Mouse (Mus musculus): Measurements from ENCODE around the gene Amn. TPM values are rescaled to one million over a fixed set of nuclear protein-coding genes. Genes with fewer than 3 reads are reported as not detected.

Amn gene
- total and polyA plus RNA-seq, 2 experiments from 2014 or later = 65.8 to 82.7 TPM

DNA sequence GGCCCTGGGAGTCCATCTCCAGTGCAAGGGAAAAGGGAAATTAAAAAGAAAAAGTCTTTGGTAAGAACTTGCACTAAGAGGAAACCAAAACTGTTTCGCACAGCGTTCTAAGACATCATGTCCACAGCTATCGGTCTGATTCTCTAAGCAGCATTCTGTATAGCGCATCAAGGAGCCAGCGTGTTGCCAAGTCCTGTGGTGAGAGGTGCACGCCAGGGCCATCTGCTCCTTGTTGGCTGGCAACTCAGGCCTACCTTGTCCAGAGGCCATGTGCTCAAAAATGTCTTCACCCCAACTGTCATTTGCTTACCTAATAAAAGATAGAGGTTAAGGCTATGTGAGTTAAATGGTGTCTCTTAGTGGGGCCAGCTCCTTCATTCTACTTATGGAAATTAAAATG is 29.0 kb upstream of the Amn start:
- DNase-seq (ENCODE audit: low spot score) = peak; percentile 59
- ATAC-seq (ENCODE audit: low FRiP score) = no peak

GRCm38 (mm10) chr12:111242346-111242745 is 28.5 kb upstream of the Amn start:
- Histone ChIP-seq H3K27me3 (ENCODE audit: insufficient read depth, low read length) (no peaks in the 10 kb centered on the region), H3K4me1 (ENCODE audit: insufficient read depth, low read length) (no peaks in the 10 kb centered on the region), H3K27ac (ENCODE audit: low read depth, low read length) (no peak overlapping the region), H3K36me3 (ENCODE audit: insufficient read depth, low read length) (peaks cover 36% of the 10 kb centered on the region), H3K4me3 (ENCODE audit: low read depth, low read length) (no peak overlapping the region), H3K9me3 (ENCODE audit: low read length) (no peaks in the 10 kb centered on the region), H3K9ac (replicated peaks; ENCODE audit: low read length, poor library complexity, severe bottlenecking) (no peak overlapping the region), H3K4me2 (ENCODE audit: low read depth, low read length, poor library complexity, severe bottlenecking) (no peak overlapping the region)
- ATAC-seq (ENCODE audit: low FRiP score) = no peak
- no peak for TF ChIP-seq CTCF (IDR thresholded peaks at IDR 0.05)
- no peak for DNase-seq (ENCODE audit: low spot score)
- WGBS = 93% methylated on average over 5 of the region's 5 CpGs

More for the DNA sequence above, 29.0 kb upstream of the Amn start:
- Histone ChIP-seq H3K9ac (replicated peaks; ENCODE audit: low read length, poor library complexity, severe bottlenecking) (no peak overlapping the region), H3K27me3 (ENCODE audit: insufficient read depth, low read length) (no peaks in the 10 kb centered on the region), H3K4me3 (ENCODE audit: low read depth, low read length) (no peak overlapping the region), H3K9me3 (ENCODE audit: low read length) (no peaks in the 10 kb centered on the region), H3K36me3 (ENCODE audit: insufficient read depth, low read length) (peaks cover 34% of the 10 kb centered on the region), H3K4me2 (ENCODE audit: low read depth, low read length, poor library complexity, severe bottlenecking) (no peak overlapping the region), H3K27ac (ENCODE audit: low read depth, low read length) (no peak overlapping the region), H3K4me1 (ENCODE audit: insufficient read depth, low read length) (no peaks in the 10 kb centered on the region)
- 91% methylated on average over 6 of the region's 6 CpGs for WGBS
- TF ChIP-seq CTCF (IDR thresholded peaks at IDR 0.05) = no peak

GRCm38 (mm10) chr12:111243733-111244132 is 27.2 kb upstream of the Amn start:
- Histone ChIP-seq H3K27ac (ENCODE audit: low read depth, low read length) (no peak overlapping the region), H3K27me3 (ENCODE audit: insufficient read depth, low read length) (no peaks in the 10 kb centered on the region), H3K9ac (replicated peaks; ENCODE audit: low read length, poor library complexity, severe bottlenecking) (no peak overlapping the region), H3K9me3 (ENCODE audit: low read length) (no peaks in the 10 kb centered on the region), H3K4me2 (ENCODE audit: low read depth, low read length, poor library complexity, severe bottlenecking) (no peak overlapping the region), H3K36me3 (ENCODE audit: insufficient read depth, low read length) (peaks cover 38% of the 10 kb centered on the region), H3K4me1 (ENCODE audit: insufficient read depth, low read length) (no peaks in the 10 kb centered on the region), H3K4me3 (ENCODE audit: low read depth, low read length) (no peak overlapping the region)
- TF ChIP-seq CTCF (IDR thresholded peaks at IDR 0.05) = no peak
- WGBS = 94% methylated on average over 12 of the region's 12 CpGs
- no peak for ATAC-seq (ENCODE audit: low FRiP score)
- no peak for DNase-seq (ENCODE audit: low spot score)

DNA sequence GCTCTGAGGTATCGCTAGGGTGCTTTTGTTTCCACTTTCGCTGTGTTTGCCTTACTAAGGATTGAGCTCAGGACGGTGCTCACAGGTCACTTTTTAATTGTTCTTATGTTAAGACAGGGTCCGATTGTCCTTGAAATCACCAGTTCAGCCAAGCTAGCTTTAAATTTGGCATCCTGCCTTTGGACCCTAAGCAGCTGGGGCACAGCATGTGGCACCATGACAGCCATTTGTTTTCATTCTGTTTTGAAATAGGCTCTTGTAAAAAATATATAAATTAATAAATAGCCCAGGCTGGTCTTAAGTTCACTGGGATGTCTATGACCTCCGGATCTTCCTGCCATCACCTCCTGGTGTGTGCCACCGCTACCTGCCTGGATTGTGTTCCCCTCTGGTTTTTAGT is 25.8 kb upstream of the Amn start:
- ATAC-seq (ENCODE audit: low FRiP score) (no peak), DNase-seq (ENCODE audit: low spot score) (peak; percentile 29)
- Histone ChIP-seq H3K9me3 (ENCODE audit: low read length) (no peaks in the 10 kb centered on the region), H3K4me3 (ENCODE audit: low read depth, low read length) (no peak overlapping the region), H3K9ac (replicated peaks; ENCODE audit: low read length, poor library complexity, severe bottlenecking) (no peak overlapping the region), H3K27me3 (ENCODE audit: insufficient read depth, low read length) (no peaks in the 10 kb centered on the region), H3K4me2 (ENCODE audit: low read depth, low read length, poor library complexity, severe bottlenecking) (no peak overlapping the region), H3K4me1 (ENCODE audit: insufficient read depth, low read length) (no peaks in the 10 kb centered on the region), H3K27ac (ENCODE audit: low read depth, low read length) (no peak overlapping the region), H3K36me3 (ENCODE audit: insufficient read depth, low read length) (peaks cover 39% of the 10 kb centered on the region)
- 74% methylated on average over 6 of the region's 6 CpGs for WGBS
- TF ChIP-seq CTCF (IDR thresholded peaks at IDR 0.05) = no peak

DNA sequence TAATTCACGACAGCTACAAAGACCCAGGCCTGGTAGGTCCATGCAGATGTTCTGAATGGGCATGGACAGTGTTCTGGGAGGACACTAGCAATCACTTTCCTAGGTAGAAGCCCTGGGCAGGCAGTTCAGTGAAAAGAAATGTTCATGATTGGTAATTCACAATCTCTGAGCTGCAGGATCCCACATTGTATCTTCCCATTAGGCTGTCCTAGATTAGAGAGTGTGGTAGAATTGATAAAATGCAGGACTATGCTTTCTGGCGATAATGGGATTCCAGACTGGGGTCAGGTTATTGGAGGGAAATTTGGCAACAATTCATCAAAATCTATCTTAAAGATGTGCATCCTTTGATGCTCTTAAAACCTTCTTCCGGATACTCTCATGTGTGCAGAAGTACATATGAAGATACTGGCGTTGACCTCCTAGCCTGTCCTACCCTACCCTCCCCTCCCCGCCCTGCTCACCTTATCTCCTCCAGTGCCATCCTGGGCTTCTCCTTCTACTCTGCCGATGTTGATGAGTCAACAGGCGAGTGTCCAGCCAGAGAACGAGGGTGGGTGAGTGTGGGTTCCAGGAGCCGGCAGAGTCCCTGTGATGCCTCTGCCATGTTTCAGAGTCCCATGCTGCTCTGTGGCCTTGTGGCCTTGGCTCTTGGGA is 24.0 kb upstream of the Amn start:
- no peak overlapping the region for H3K27ac ChIP-seq (ENCODE audit: low read depth, low read length)
- TF ChIP-seq CTCF (IDR thresholded peaks at IDR 0.05) = no peak

GRCm38 (mm10) chr12:111249095-111249494 is 21.8 kb upstream of the Amn start:
- Histone ChIP-seq H3K27me3 (ENCODE audit: insufficient read depth, low read length) (no peaks in the 10 kb centered on the region), H3K4me1 (ENCODE audit: insufficient read depth, low read length) (no peaks in the 10 kb centered on the region), H3K27ac (ENCODE audit: low read depth, low read length) (no peak overlapping the region), H3K4me2 (ENCODE audit: low read depth, low read length, poor library complexity, severe bottlenecking) (no peak overlapping the region), H3K36me3 (ENCODE audit: insufficient read depth, low read length) (peaks cover 31% of the 10 kb centered on the region; the same call in 1 of the 2 replicates), H3K4me3 (ENCODE audit: low read depth, low read length) (no peak overlapping the region), H3K9ac (replicated peaks; ENCODE audit: low read length, poor library complexity, severe bottlenecking) (no peak overlapping the region), H3K9me3 (ENCODE audit: low read length) (no peaks in the 10 kb centered on the region)
- DNase-seq (ENCODE audit: low spot score) (no peak), ATAC-seq (ENCODE audit: low FRiP score) (no peak)
- peak; percentile 27 for TF ChIP-seq CTCF (IDR thresholded peaks at IDR 0.05)
- WGBS = 64% methylated on average over 3 of the region's 3 CpGs

More for the DNA sequence above, 24.0 kb upstream of the Amn start:
- no peak overlapping the region for H3K4me3 ChIP-seq (ENCODE audit: low read depth, low read length)
- H3K9ac ChIP-seq (replicated peaks; ENCODE audit: low read length, poor library complexity, severe bottlenecking) = no peak overlapping the region
- ATAC-seq (ENCODE audit: low FRiP score) (no peak), DNase-seq (ENCODE audit: low spot score) (no peak)
- no peaks in the 10 kb centered on the region for H3K4me1 ChIP-seq (ENCODE audit: insufficient read depth, low read length)
- no peaks in the 10 kb centered on the region for H3K9me3 ChIP-seq (ENCODE audit: low read length)
- no peaks in the 10 kb centered on the region for H3K27me3 ChIP-seq (ENCODE audit: insufficient read depth, low read length)
- H3K4me2 ChIP-seq (ENCODE audit: low read depth, low read length, poor library complexity, severe bottlenecking) = no peak overlapping the region
- 95% methylated on average over 9 of the region's 9 CpGs for WGBS
- peaks cover 39% of the 10 kb centered on the region for H3K36me3 ChIP-seq (ENCODE audit: insufficient read depth, low read length)
